Mouse (Mus musculus): ENCODE data around the gene Ddx24. TPM values are rescaled to one million over a fixed set of nuclear protein-coding genes. Genes with fewer than 3 reads are reported as not detected.
"Not testable (repeated sequence)": the region's sequence is repeated elsewhere in the genome, so short reads cannot be mapped to it uniquely, and the experiment has no call there.

Ddx24 gene
- total RNA-seq (2015; ENCODE audit: low replicate concordance) (41.9 and 51.5 TPM in 2 replicates), total RNA-seq (2017; ENCODE audit: low replicate concordance) (61.6 and 62.0 TPM in 2 replicates)

- ATAC-seq (replicated peaks; ENCODE audit: low FRiP score, poor library complexity, severe bottlenecking): peak; percentile 99
Observed at GRCm38 (mm10) chr12:103425729-103426470, at the start of gene Ddx24. TSS of gene Ddx24 (minus strand) at chr12:103425830.

- ATAC-seq (replicated peaks; ENCODE audit: low FRiP score, poor library complexity, severe bottlenecking): no peak
Observed at GRCm38 (mm10) chr12:103474481-103474880, 48.9 kb upstream of the Ddx24 start.

GRCm38 (mm10) chr12:103457140-103457539 is 31.5 kb upstream of the Ddx24 start, which contains the start of gene Ifi27l2b:
TSS of gene Ifi27l2b (minus strand) at chr12:103457223.
- ATAC-seq (replicated peaks; ENCODE audit: low FRiP score, poor library complexity, severe bottlenecking): no peak

GRCm38 (mm10) chr12:103456727-103457126 is 31.1 kb upstream of the Ddx24 start:
- ATAC-seq (replicated peaks; ENCODE audit: low FRiP score, poor library complexity, severe bottlenecking): not testable (repeated sequence)

GRCm38 (mm10) chr12:103453361-103453760 is 27.7 kb upstream of the Ddx24 start:
- ATAC-seq (replicated peaks; ENCODE audit: low FRiP score, poor library complexity, severe bottlenecking): no peak

GRCm38 (mm10) chr12:103445060-103445459 is 19.4 kb upstream of the Ddx24 start:
- ATAC-seq (replicated peaks; ENCODE audit: low FRiP score, poor library complexity, severe bottlenecking): no peak

- ATAC-seq (replicated peaks; ENCODE audit: low FRiP score, poor library complexity, severe bottlenecking): not testable (repeated sequence)
Observed at GRCm38 (mm10) chr12:103444261-103444660, 18.6 kb upstream of the Ddx24 start.

- no peak for ATAC-seq (replicated peaks; ENCODE audit: low FRiP score, poor library complexity, severe bottlenecking)
Observed at GRCm38 (mm10) chr12:103443524-103443923, 17.9 kb upstream of the Ddx24 start, which contains the start of gene Ifi27l2a. TSS of gene Ifi27l2a (minus strand) at chr12:103443680.

GRCm38 (mm10) chr12:103437601-103438000 is 12.0 kb upstream of the Ddx24 start:
- ATAC-seq (replicated peaks; ENCODE audit: low FRiP score, poor library complexity, severe bottlenecking): no peak

GRCm38 (mm10) chr12:103434861-103435260 is 9.2 kb upstream of the Ddx24 start:
- ATAC-seq (replicated peaks; ENCODE audit: low FRiP score, poor library complexity, severe bottlenecking): no peak; the same call in 1 of the 2 replicates

GRCm38 (mm10) chr12:103433986-103434731 is 8.5 kb upstream of the Ddx24 start, which contains the start of gene Ifi27:
TSS of gene Ifi27 (plus strand) at chr12:103434211.
- ATAC-seq (replicated peaks; ENCODE audit: low FRiP score, poor library complexity, severe bottlenecking): peak; percentile 96

GRCm38 (mm10) chr12:103433430-103433829 is 7.8 kb upstream of the Ddx24 start:
- no peak for ATAC-seq (replicated peaks; ENCODE audit: low FRiP score, poor library complexity, severe bottlenecking)

- ATAC-seq (replicated peaks; ENCODE audit: low FRiP score, poor library complexity, severe bottlenecking): no peak
Observed at GRCm38 (mm10) chr12:103426710-103427109, 1.1 kb upstream of the Ddx24 start.

- ATAC-seq (replicated peaks; ENCODE audit: low FRiP score, poor library complexity, severe bottlenecking): peak; percentile 34; the same call in 1 of the 2 replicates
Observed at GRCm38 (mm10) chr12:103425016-103425728, 458 bp downstream of the Ddx24 start.

GRCm38 (mm10) chr12:103408144-103408543 is 17.5 kb downstream of the Ddx24 start:
- no peak for ATAC-seq (replicated peaks; ENCODE audit: low FRiP score, poor library complexity, severe bottlenecking)

- no peak for ATAC-seq (replicated peaks; ENCODE audit: low FRiP score, poor library complexity, severe bottlenecking)
Observed at GRCm38 (mm10) chr12:103407720-103408119, 17.9 kb downstream of the Ddx24 start, which contains the start of gene 9330161L09Rik. TSS of gene 9330161L09Rik (minus strand) at chr12:103407820.

- ATAC-seq (replicated peaks; ENCODE audit: low FRiP score, poor library complexity, severe bottlenecking): no peak
Observed at GRCm38 (mm10) chr12:103404131-103404530, 21.5 kb downstream of the Ddx24 start.

GRCm38 (mm10) chr12:103396751-103397150 is 28.9 kb downstream of the Ddx24 start:
- ATAC-seq (replicated peaks; ENCODE audit: low FRiP score, poor library complexity, severe bottlenecking): no peak

- ATAC-seq (replicated peaks; ENCODE audit: low FRiP score, poor library complexity, severe bottlenecking): no peak
Observed at GRCm38 (mm10) chr12:103395486-103396275, 29.9 kb downstream of the Ddx24 start.

Data from erythroid progenitor cell, adult 5-6 weeks (primary cell).